ENCODE assay signal across 28 mouse cellular contexts in genomic region chr3:142927311-142927710, GRCm38 (mm10). TPM values are rescaled to one million over a fixed set of nuclear protein-coding genes. Genes with fewer than 3 reads are reported as not detected.
DNase-seq lines count a peak whose midpoint lies in the region; ATAC-seq and TF ChIP-seq lines count a peak whose summit lies in the region.
"Had no signal": no experiment of that assay in that cellular context is flagged by ENCODE, and none has a peak within 500 bp of the region (broad histone marks: within the 10 kb centered on the region; RNA-seq: fewer than 3 reads in every experiment).

No protein-coding gene starts in this region.

- H3K9me3 ChIP-seq in embryonic facial prominence, embryonic 11.5 days (replicated peaks; ENCODE audit: control insufficient read depth, low read length) = no peaks in the 10 kb centered on the region
- H3K9me3 ChIP-seq in embryonic facial prominence, embryonic 10.5 days = no peaks in the 10 kb centered on the region
- H3K9me3 ChIP-seq in liver, embryonic 11.5 days (ENCODE audit: control insufficient read depth, low read length) = no peaks in the 10 kb centered on the region
- H3K9me3 ChIP-seq in midbrain, embryonic 15.5 days = no peaks in the 10 kb centered on the region
- no peaks in the 10 kb centered on the region for H3K9me3 ChIP-seq in midbrain, embryonic 14.5 days (ENCODE audit: control insufficient read depth, low read length)
- no peaks in the 10 kb centered on the region for H3K9me3 ChIP-seq in stomach, postnatal 0 days (ENCODE audit: control insufficient read depth, low read length)
- H3K9me3 ChIP-seq: embryonic facial prominence, embryonic 12.5 days; hindbrain, embryonic 10.5 days; intestine, embryonic 15.5 days; liver, embryonic 15.5 days; megakaryocyte, embryonic 14.5 days had no signal

- DNase-seq in embryonic facial prominence, embryonic 11.5 days (ENCODE audit: low spot score) = no peak
- DNase-seq in embryonic facial prominence, embryonic 10.5 days (ENCODE audit: low spot score) = no peak
- no peak for DNase-seq in liver, embryonic 11.5 days (ENCODE audit: low spot score)
- DNase-seq in liver = no peak
- DNase-seq in midbrain, embryonic 14.5 days = no peak
- DNase-seq in stomach, postnatal 0 days (ENCODE audit: low spot score) = no peak
- DNase-seq: adrenal gland, adult 8-10 months; cerebellum, adult 8-10 months; cerebellum, postnatal 25 days; gastrocnemius, adult 2 months; heart, adult 2 months; heart, postnatal 14 days; kidney, adult 8-10 months; kidney, postnatal 10 days; layer of hippocampus, postnatal 36 days; left cerebral cortex, postnatal 4 days; lung, postnatal 4 days; right cerebral cortex, postnatal 4 days had no signal

- H3K4me3 ChIP-seq in embryonic facial prominence, embryonic 11.5 days (ENCODE audit: low read depth, low read length) = no peak overlapping the region
- no peak overlapping the region for H3K4me3 ChIP-seq in embryonic facial prominence, embryonic 10.5 days
- no peak overlapping the region for H3K4me3 ChIP-seq in liver, embryonic 11.5 days (ENCODE audit: low read depth, low read length)
- H3K4me3 ChIP-seq in midbrain, embryonic 15.5 days = no peak overlapping the region
- no peak overlapping the region for H3K4me3 ChIP-seq in midbrain, embryonic 14.5 days (replicated peaks; ENCODE audit: low read depth, low read length)
- H3K4me3 ChIP-seq in stomach, postnatal 0 days (ENCODE audit: low read depth, low read length) = no peak overlapping the region
- H3K4me3 ChIP-seq: embryonic facial prominence, embryonic 12.5 days; gastrocnemius, adult 2 months; heart, adult 2 months; hindbrain, embryonic 10.5 days; intestine, embryonic 15.5 days; liver, embryonic 15.5 days; megakaryocyte, embryonic 14.5 days had no signal

- H3K4me1 ChIP-seq in embryonic facial prominence, embryonic 11.5 days (ENCODE audit: control insufficient read depth, insufficient read depth, low read length) = no peaks in the 10 kb centered on the region
- no peaks in the 10 kb centered on the region for H3K4me1 ChIP-seq in embryonic facial prominence, embryonic 10.5 days
- no peaks in the 10 kb centered on the region for H3K4me1 ChIP-seq in liver, embryonic 11.5 days (replicated peaks; ENCODE audit: control insufficient read depth, insufficient read depth, low read length)
- H3K4me1 ChIP-seq in midbrain, embryonic 15.5 days = no peaks in the 10 kb centered on the region
- H3K4me1 ChIP-seq in midbrain, embryonic 14.5 days (ENCODE audit: control insufficient read depth, insufficient read depth, low read length) = no peaks in the 10 kb centered on the region
- no peaks in the 10 kb centered on the region for H3K4me1 ChIP-seq in stomach, postnatal 0 days (replicated peaks; ENCODE audit: control insufficient read depth, insufficient read depth)
- H3K4me1 ChIP-seq: embryonic facial prominence, embryonic 12.5 days; hindbrain, embryonic 10.5 days; intestine, embryonic 15.5 days; liver, embryonic 15.5 days had no signal

- no peak for TF ChIP-seq EP300 in stomach, postnatal 0 days (optimal IDR thresholded peaks at IDR 0.05)

- TF ChIP-seq CTCF in stomach, postnatal 0 days (IDR thresholded peaks at IDR 0.05; ENCODE audit: low read depth) = no peak

- ATAC-seq in embryonic facial prominence, embryonic 11.5 days (replicated peaks; ENCODE audit: insufficient number of reproducible peaks, low FRiP score, low TSS enrichment, low read depth) = peak; percentile 65; the same call in 1 of the 2 replicates
- peak; percentile 36; the same call in 1 of the 2 replicates for ATAC-seq in liver, embryonic 11.5 days (replicated peaks; ENCODE audit: low FRiP score)
- 0 out of 2 replicates have a peak, but pooled peaks have one; percentile 17 for ATAC-seq in midbrain, embryonic 15.5 days (replicated peaks)
- no peak for ATAC-seq in midbrain, embryonic 14.5 days (ENCODE audit: low FRiP score, low TSS enrichment)
- ATAC-seq in stomach, postnatal 0 days (ENCODE audit: low FRiP score, low TSS enrichment) = peak; percentile 29
- ATAC-seq: forebrain, embryonic 14.5 days; hindbrain, postnatal 0 days; intestine, embryonic 15.5 days; lung, postnatal 0 days had no signal

- H3K4me2 ChIP-seq in embryonic facial prominence, embryonic 11.5 days (ENCODE audit: low read depth, low read length) = no peak overlapping the region
- no peak overlapping the region for H3K4me2 ChIP-seq in liver, embryonic 11.5 days
- H3K4me2 ChIP-seq in midbrain, embryonic 15.5 days = no peak overlapping the region
- no peak overlapping the region for H3K4me2 ChIP-seq in midbrain, embryonic 14.5 days (ENCODE audit: low read length)
- no peak overlapping the region for H3K4me2 ChIP-seq in stomach, postnatal 0 days (replicated peaks; ENCODE audit: low read depth)
- H3K4me2 ChIP-seq: embryonic facial prominence, embryonic 12.5 days; intestine, embryonic 15.5 days; liver, embryonic 15.5 days had no signal

- 91% methylated on average over 3 of the region's 3 CpGs for WGBS in embryonic facial prominence, embryonic 11.5 days
- WGBS in embryonic facial prominence, embryonic 10.5 days = 88% methylated on average over 3 of the region's 3 CpGs
- WGBS in liver, embryonic 11.5 days = 84% methylated on average over 3 of the region's 3 CpGs
- WGBS in midbrain, embryonic 15.5 days = 91% methylated on average over 3 of the region's 3 CpGs
- 86% methylated on average over 3 of the region's 3 CpGs for WGBS in midbrain, embryonic 14.5 days
- WGBS in stomach, postnatal 0 days = 89% methylated on average over 3 of the region's 3 CpGs

- H3K27me3 ChIP-seq in embryonic facial prominence, embryonic 11.5 days (ENCODE audit: control insufficient read depth, insufficient read depth, low read length) = no peaks in the 10 kb centered on the region
- no peaks in the 10 kb centered on the region for H3K27me3 ChIP-seq in embryonic facial prominence, embryonic 10.5 days (replicated peaks; ENCODE audit: low read depth, poor library complexity, severe bottlenecking)
- no peaks in the 10 kb centered on the region for H3K27me3 ChIP-seq in liver, embryonic 11.5 days (replicated peaks; ENCODE audit: control insufficient read depth, insufficient read depth, low read length)
- H3K27me3 ChIP-seq in midbrain, embryonic 15.5 days (replicated peaks) = no peaks in the 10 kb centered on the region
- no peaks in the 10 kb centered on the region for H3K27me3 ChIP-seq in midbrain, embryonic 14.5 days (ENCODE audit: control insufficient read depth, insufficient read depth, low read length)
- H3K27me3 ChIP-seq in stomach, postnatal 0 days (ENCODE audit: control insufficient read depth, insufficient read depth, low read length) = no peaks in the 10 kb centered on the region
- H3K27me3 ChIP-seq: CH12.LX; embryonic facial prominence, embryonic 12.5 days; intestine, embryonic 15.5 days; liver, embryonic 15.5 days; megakaryocyte, embryonic 14.5 days had no signal

- no peaks in the 10 kb centered on the region for H3K36me3 ChIP-seq in embryonic facial prominence, embryonic 11.5 days (replicated peaks; ENCODE audit: control insufficient read depth, insufficient read depth, low read depth, low read length)
- H3K36me3 ChIP-seq in embryonic facial prominence, embryonic 10.5 days (replicated peaks) = no peaks in the 10 kb centered on the region
- no peaks in the 10 kb centered on the region for H3K36me3 ChIP-seq in liver, embryonic 11.5 days (ENCODE audit: control insufficient read depth, insufficient read depth, low read length)
- no peaks in the 10 kb centered on the region for H3K36me3 ChIP-seq in midbrain, embryonic 15.5 days (replicated peaks)
- no peaks in the 10 kb centered on the region for H3K36me3 ChIP-seq in midbrain, embryonic 14.5 days (ENCODE audit: control insufficient read depth, insufficient read depth, low read length)
- no peaks in the 10 kb centered on the region for H3K36me3 ChIP-seq in stomach, postnatal 0 days (ENCODE audit: control insufficient read depth, insufficient read depth, low read length)
- H3K36me3 ChIP-seq: embryonic facial prominence, embryonic 12.5 days; hindbrain, embryonic 10.5 days; intestine, embryonic 15.5 days; liver, embryonic 15.5 days had no signal

- no peak overlapping the region for H3K9ac ChIP-seq in embryonic facial prominence, embryonic 11.5 days (replicated peaks; ENCODE audit: low read length)
- H3K9ac ChIP-seq in liver, embryonic 11.5 days (ENCODE audit: low read depth, low read length) = no peak overlapping the region
- H3K9ac ChIP-seq in midbrain, embryonic 15.5 days = no peak overlapping the region
- H3K9ac ChIP-seq in midbrain, embryonic 14.5 days (replicated peaks; ENCODE audit: low read length) = no peak overlapping the region
- H3K9ac ChIP-seq in stomach, postnatal 0 days (ENCODE audit: low read length) = no peak overlapping the region
- H3K9ac ChIP-seq: embryonic facial prominence, embryonic 12.5 days; intestine, embryonic 15.5 days; liver, embryonic 15.5 days had no signal

- no peak overlapping the region for H3K27ac ChIP-seq in embryonic facial prominence, embryonic 11.5 days (replicated peaks; ENCODE audit: low read depth, low read length)
- no peak overlapping the region for H3K27ac ChIP-seq in embryonic facial prominence, embryonic 10.5 days (replicated peaks)
- no peak overlapping the region for H3K27ac ChIP-seq in liver, embryonic 11.5 days (ENCODE audit: low read depth, low read length)
- H3K27ac ChIP-seq in midbrain, embryonic 15.5 days = no peak overlapping the region
- no peak overlapping the region for H3K27ac ChIP-seq in midbrain, embryonic 14.5 days (replicated peaks; ENCODE audit: low read depth, low read length)
- no peak overlapping the region for H3K27ac ChIP-seq in stomach, postnatal 0 days (replicated peaks)
- H3K27ac ChIP-seq: embryonic facial prominence, embryonic 12.5 days; gastrocnemius, adult 2 months; heart, adult 2 months; hindbrain, embryonic 10.5 days; hindbrain, postnatal 0 days; intestine, embryonic 15.5 days; liver, embryonic 15.5 days had no signal

RNA-seq across cellular contexts. Expression of gene Pkn2, which starts 45.5 kb away (rescaled TPM):
- 46.5 and 54.4 TPM in 2 replicates for polyA plus RNA-seq in embryonic facial prominence, embryonic 11.5 days (2014; fragmentation: Nextera tagmentation; extraction: Ambion mirVana)
- polyA plus RNA-seq in embryonic facial prominence, embryonic 10.5 days (2016; fragmentation: Nextera tagmentation; extraction: Ambion mirVana) = 55.0 and 55.6 TPM in 2 replicates
- polyA plus RNA-seq in liver, embryonic 11.5 days (2014; fragmentation: Nextera tagmentation; extraction: Ambion mirVana) = 42.7 and 43.6 TPM in 2 replicates
- 21.9 and 23.0 TPM in 2 replicates for polyA plus RNA-seq in midbrain, embryonic 15.5 days (2015; fragmentation: Nextera tagmentation; extraction: Ambion mirVana)
- 24.7 and 30.9 TPM in 2 replicates for polyA plus RNA-seq in midbrain, embryonic 14.5 days (2014; fragmentation: Nextera tagmentation; extraction: Ambion mirVana)
- polyA plus RNA-seq in stomach, postnatal 0 days (2015; fragmentation: Nextera tagmentation; extraction: Ambion mirVana) = 32.4 and 38.7 TPM in 2 replicates
